Mouse (Mus musculus) CH12.LX (cell line): ENCODE measurements at regions not wholly inside any gene's neighbourhood (a gene's known extent, or its start where the extent isn't known, plus 50 kb on each side); places are given as distances from the start of the nearest gene placed in this dataset.

Experiments used
- DNase-seq: peaks from one replicate; pipeline ENCODE4 v3.0.0-alpha.2; 2013; ENCODE audit errors: extremely low read depth
- H3K27ac ChIP-seq: 2 replicates; pipeline ENCODE4 v1.5.1; 2012; ENCODE audit warnings: low read depth, mild to moderate bottlenecking, control low read depth, moderate library complexity; ENCODE audit not compliant: insufficient read depth
- H3K27me3 ChIP-seq: replicated peaks from 2 replicates; pipeline ENCODE3; 2012; ENCODE audit warnings: inconsistent platforms
- H3K36me3 ChIP-seq, 2 experiments: replicated peaks in 1 of 2; 2 replicates each; pipeline versions ENCODE3 to v1.6.1; 2012; ENCODE audit warnings: inconsistent platforms in 1 of 2, low read length in 1 of 2, mild to moderate bottlenecking in 1 of 2, mixed read lengths in 1 of 2, moderate library complexity in 1 of 2; ENCODE audit not compliant: control insufficient read depth in 1 of 2, insufficient read depth in 1 of 2
- H3K4me1 ChIP-seq, 2 experiments: 2 replicates each; pipeline ENCODE4 v1.6.1; 2012; ENCODE audit warnings: inconsistent platforms in 1 of 2, moderate library complexity in 1 of 2; ENCODE audit not compliant: insufficient read depth in 2 of 2, control insufficient read depth in 1 of 2
- H3K4me2 ChIP-seq: 2 replicates; pipeline ENCODE4 v1.6.1; 2012; ENCODE audit warnings: low read depth, mild to moderate bottlenecking, control low read depth; ENCODE audit not compliant: poor library complexity, insufficient read depth, severe bottlenecking
- H3K4me3 ChIP-seq, 3 experiments: fragments of 150-350 bp in 1 of 3; sonication (generic) in 1 of 3; replicated peaks in 1 of 3; 2 replicates each; pipeline versions ENCODE3 to v1.5.1; 2011 to 2012; ENCODE audit warnings: low read depth in 2 of 3, low read length in 2 of 3, mild to moderate bottlenecking in 2 of 3, moderate library complexity in 2 of 3, control low read depth in 1 of 3, improper control_type of control experiment in 1 of 3, inconsistent platforms in 1 of 3, mixed read lengths in 1 of 3; ENCODE audit not compliant: poor library complexity in 1 of 3
- H3K79me2 ChIP-seq: replicated peaks from 2 replicates; pipeline ENCODE4 v1.6.1; 2012; ENCODE audit warnings: mild to moderate bottlenecking, moderate library complexity; ENCODE audit not compliant: control insufficient read depth, poor library complexity, insufficient read depth, severe bottlenecking; ENCODE audit errors: extremely low read depth
- H3K9ac ChIP-seq: 2 replicates; pipeline ENCODE4 v1.6.1; 2012; ENCODE audit warnings: low read depth, mild to moderate bottlenecking, control low read depth, moderate library complexity; ENCODE audit not compliant: insufficient read depth
- H3K9me3 ChIP-seq: replicated peaks from 2 replicates; pipeline ENCODE3; 2012; ENCODE audit warnings: low read length, inconsistent platforms, mixed read lengths
- CHD1 ChIP-seq: IDR thresholded peaks from 2 replicates; pipeline ENCODE4 v1.6.1; 2012; ENCODE audit warnings: low read depth, low read length, improper control_type of control experiment, inconsistent platforms
- CTCF ChIP-seq, 2 experiments: IDR thresholded peaks in 1 of 2; conservative IDR thresholded peaks in 1 of 2; 2 replicates each; pipeline ENCODE4 v1.5.1; 2011 to 2012; ENCODE audit warnings: low read depth in 2 of 2, low read length in 2 of 2, improper control_type of control experiment in 1 of 2, inconsistent platforms in 1 of 2, mild to moderate bottlenecking in 1 of 2, moderate library complexity in 1 of 2
- ELF1 ChIP-seq: IDR thresholded peaks from 2 replicates; pipeline ENCODE4 v1.6.1; 2014; ENCODE audit warnings: low read depth, mild to moderate bottlenecking, inconsistent platforms, low read length, improper control_type of control experiment
- ETS1 ChIP-seq: conservative IDR thresholded peaks from 2 replicates; pipeline ENCODE4 v1.6.1; 2012; ENCODE audit warnings: low read depth, mild to moderate bottlenecking, inconsistent platforms, low read length, improper control_type of control experiment, moderate library complexity
- HCFC1 ChIP-seq: IDR thresholded peaks from 2 replicates; pipeline ENCODE4 v1.6.1; 2012; ENCODE audit warnings: low read depth, mild to moderate bottlenecking, inconsistent platforms, low read length, improper control_type of control experiment
- JUND ChIP-seq: conservative IDR thresholded peaks from 2 replicates; pipeline ENCODE4 v1.6.1; 2011; ENCODE audit warnings: low read depth, low read length, improper control_type of control experiment
- KAT2A ChIP-seq: IDR thresholded peaks from 2 replicates; pipeline ENCODE4 v1.6.1; 2012; ENCODE audit warnings: low read length, improper control_type of control experiment, inconsistent platforms; ENCODE audit not compliant: insufficient replicate concordance
- MAFK ChIP-seq: IDR thresholded peaks from 2 replicates; pipeline ENCODE4 v1.6.1; 2011; ENCODE audit warnings: low read length, improper control_type of control experiment; ENCODE audit not compliant: insufficient replicate concordance
- MAX ChIP-seq: IDR thresholded peaks from 2 replicates; pipeline ENCODE4 v1.6.1; 2011; ENCODE audit warnings: low read length, improper control_type of control experiment
- MAZ ChIP-seq: IDR thresholded peaks from 2 replicates; pipeline ENCODE4 v1.6.1; 2012; ENCODE audit warnings: low read depth, mild to moderate bottlenecking, inconsistent platforms, low read length, improper control_type of control experiment, moderate library complexity
- MYC ChIP-seq: IDR thresholded peaks from 2 replicates; pipeline ENCODE4 v1.6.1; 2011; ENCODE audit warnings: low read depth, mild to moderate bottlenecking, improper control_type of control experiment, low read length
- NRF1 ChIP-seq: IDR thresholded peaks from 2 replicates; pipeline ENCODE4 v1.6.1; 2014; ENCODE audit warnings: low read depth, mild to moderate bottlenecking, inconsistent platforms, low read length, improper control_type of control experiment, moderate library complexity
- PAX5 ChIP-seq: IDR thresholded peaks from 2 replicates; pipeline ENCODE4 v1.6.1; 2012; ENCODE audit warnings: low read length, inconsistent platforms, mixed read lengths
- POLR2A ChIP-seq: IDR thresholded peaks from 2 replicates; pipeline ENCODE4 v1.6.1; 2011; ENCODE audit warnings: low read depth, mild to moderate bottlenecking, improper control_type of control experiment, low read length
- SIN3A ChIP-seq: IDR thresholded peaks from 2 replicates; pipeline ENCODE4 v1.6.1; 2012; ENCODE audit warnings: low read length, improper control_type of control experiment, inconsistent platforms
- UBTF ChIP-seq: IDR thresholded peaks from 2 replicates; pipeline ENCODE4 v1.6.1; 2012; ENCODE audit warnings: low read depth, mild to moderate bottlenecking, inconsistent platforms, low read length, improper control_type of control experiment, moderate library complexity
- ZC3H11A ChIP-seq: IDR thresholded peaks from 2 replicates; pipeline ENCODE4 v1.6.1; 2012; ENCODE audit warnings: low read depth, mild to moderate bottlenecking, inconsistent platforms, low read length, improper control_type of control experiment
- ZMIZ1 ChIP-seq: IDR thresholded peaks from 2 replicates; pipeline ENCODE4 v1.6.1; 2012; ENCODE audit warnings: low read depth, mild to moderate bottlenecking, inconsistent platforms, low read length, improper control_type of control experiment
- dilution Hi-C: fragments of 300-500 bp; cut with MboI; formaldehyde crosslinking; loops from 2 replicates; pipeline ENCODE4 v1.14.3; 2020; ENCODE audit warnings: low sequenced_read_pairs; ENCODE audit not compliant: extremely low pct_unique_long_range_greater_than_20kb, extremely low pct_ligation_motif_present
- in situ Hi-C: fragments of 300-500 bp; cut with MboI; formaldehyde crosslinking; loops from 3 replicates; pipeline ENCODE4 v1.14.3; 2019; ENCODE audit warnings: low sequenced_read_pairs, low pct_ligation_motif_present, low pct_unique_long_range_greater_than_20kb, mixed read lengths

DNA sequence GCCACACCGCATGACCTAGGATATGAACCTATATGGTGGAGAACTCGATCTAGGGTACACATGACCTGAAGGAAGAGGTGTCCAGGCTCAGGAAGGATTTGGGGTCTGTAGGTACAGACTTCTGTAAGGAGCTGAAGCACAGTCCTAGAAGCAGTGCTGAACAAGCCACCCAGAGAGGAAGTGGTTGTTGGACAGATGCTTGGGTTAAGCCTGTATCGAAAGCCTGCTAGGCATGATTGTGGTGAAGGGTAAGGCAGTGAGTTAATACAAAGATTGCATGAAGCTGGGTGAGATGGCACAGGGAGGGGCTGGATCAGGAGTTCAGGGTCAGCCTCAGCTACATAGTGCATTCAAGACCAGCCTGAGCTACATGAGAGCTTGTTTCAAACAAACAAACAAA is 153.3 kb downstream of the Tmem132e start:
- peaks cover 96% of the 10 kb centered on the region for H3K27me3 ChIP-seq
- dilution Hi-C loops (no loop called here), in situ Hi-C loops (no loop called here)
- no peak for DNase-seq
- no peak overlapping the region for H3K4me3 ChIP-seq
- no peak overlapping the region for H3K9ac ChIP-seq
- TF ChIP-seq HCFC1 (no peak), POLR2A (no peak), PAX5 (no peak), UBTF (no peak), ELF1 (no peak), SIN3A (no peak), ETS1 (no peak), ZMIZ1 (no peak), JUND (no peak), NRF1 (no peak), KAT2A (no peak), ZC3H11A (no peak), MAX (no peak), MYC (no peak), MAFK (no peak), CHD1 (no peak)
- H3K79me2 ChIP-seq, result no peaks in the 10 kb centered on the region
- no peak overlapping the region for H3K4me2 ChIP-seq
- H3K36me3 ChIP-seq, result no peaks in the 10 kb centered on the region
- peaks cover 7% of the 10 kb centered on the region for H3K9me3 ChIP-seq
- H3K27ac ChIP-seq, result no peak overlapping the region
- H3K4me1 ChIP-seq, result no peaks in the 10 kb centered on the region

- DNase-seq, result no peak
- Histone ChIP-seq H3K27me3 (peaks cover 95% of the 10 kb centered on the region), H3K4me2 (no peak overlapping the region), H3K79me2 (no peaks in the 10 kb centered on the region), H3K9ac (no peak overlapping the region), H3K9me3 (peaks cover 7% of the 10 kb centered on the region), H3K4me3 (no peak overlapping the region), H3K27ac (no peak overlapping the region), H3K4me1 (no peaks in the 10 kb centered on the region), H3K36me3 (no peaks in the 10 kb centered on the region)
- in situ Hi-C loops, result no loop called here
- dilution Hi-C loops, result no loop called here
- TF ChIP-seq MAFK (no peak), ETS1 (no peak), MAZ (no peak), CTCF (conservative IDR thresholded peaks at IDR 0.05 in 1 of 2, IDR thresholded peaks at IDR 0.05 in 1 of 2; ENCODE audit: low read depth in 2 of 2, low read length in 2 of 2) (no peak)
Observed at GRCm38 (mm10) chr11:82541376-82541775, 152.7 kb downstream of the Tmem132e start.
